Mouse (Mus musculus) MEL (cell line): ENCODE measurements at regions not wholly inside any gene's neighbourhood (a gene's known extent, or its start where the extent isn't known, plus 50 kb on each side); places are given as distances from the start of the nearest gene placed in this dataset.

ENCODE experiments used
- CTCF ChIP-seq, 3 experiments: IDR thresholded peaks in 2 of 3; conservative IDR thresholded peaks in 1 of 3; 2 replicates each; pipeline ENCODE4 v1.5.1; 2011 to 2012; ENCODE audit warnings: low read length in 3 of 3, low read depth in 2 of 3, mild to moderate bottlenecking in 2 of 3, improper control_type of control experiment in 1 of 3, inconsistent platforms in 1 of 3, mixed read lengths in 1 of 3, moderate library complexity in 1 of 3; ENCODE audit not compliant: control insufficient read depth in 1 of 3, insufficient read depth in 1 of 3, poor library complexity in 1 of 3, severe bottlenecking in 1 of 3
- JUND ChIP-seq: IDR thresholded peaks from 2 replicates; pipeline ENCODE4 v1.6.1; 2011; ENCODE audit warnings: low read depth, mild to moderate bottlenecking, improper control_type of control experiment, low read length
- ZKSCAN1 ChIP-seq: IDR thresholded peaks from 2 replicates; pipeline ENCODE4 v1.6.1; 2012; ENCODE audit warnings: low read depth, mild to moderate bottlenecking, inconsistent platforms, low read length, improper control_type of control experiment, moderate library complexity

DNA sequence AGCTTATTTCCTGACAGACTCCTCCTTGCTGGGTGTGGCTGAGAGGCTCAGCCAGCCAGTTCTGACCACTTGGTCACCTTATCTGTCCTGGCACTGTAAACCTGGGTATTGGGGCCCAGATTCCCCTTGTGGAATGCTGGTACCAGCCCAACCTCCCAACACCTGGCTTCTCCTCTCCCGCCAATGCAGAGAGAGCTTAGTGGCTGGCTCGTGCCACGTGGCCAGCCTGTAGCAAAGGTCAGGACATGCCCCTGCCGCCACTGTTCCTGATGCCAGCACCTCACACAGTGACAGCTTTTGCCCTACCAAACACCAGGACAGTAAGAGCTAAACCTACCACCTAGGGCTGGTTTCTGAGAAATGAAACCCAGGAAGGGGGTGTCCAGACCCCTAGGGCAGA, 66.8 kb upstream of the Wnt4 start:
- no peak for TF ChIP-seq CTCF (IDR thresholded peaks at IDR 0.05 in 2 of 3, conservative IDR thresholded peaks at IDR 0.05 in 1 of 3; ENCODE audit: control insufficient read depth in 1 of 3, insufficient read depth in 1 of 3, low read depth in 2 of 3, low read length in 3 of 3, poor library complexity in 1 of 3, severe bottlenecking in 1 of 3)
- TF ChIP-seq ZKSCAN1 = no peak
- no peak for TF ChIP-seq JUND
